Mouse (Mus musculus) gastrocnemius, postnatal 4 days (tissue): ENCODE measurements at regions not wholly inside any gene's neighbourhood (a gene's known extent, or its start where the extent isn't known, plus 50 kb on each side); places are given as distances from the start of the nearest gene placed in this dataset.
A peak's percentile ranks its signal among the peaks of the same experiment; 100 is the strongest.
"Not testable (repeated sequence)": the region's sequence is repeated elsewhere in the genome, so short reads cannot be mapped to it uniquely, and the experiment has no call there.

Source experiments
- DNase-seq, 2 experiments: peaks; one replicate each; pipeline ENCODE4 v3.0.0; 2021 to 2022; ENCODE audit warnings: low spot score in 2 of 2, mixed read lengths in 2 of 2

GRCm38 (mm10) chr10:91498543-91498942 lies 317.4 kb upstream of the Tmpo start:
- no peak for DNase-seq

- peak in 1 of 2 experiments; percentile 11 for DNase-seq
Measured at GRCm38 (mm10) chr10:91464691-91465090, 283.6 kb upstream of the Tmpo start.

GRCm38 (mm10) chr10:91447974-91448703 lies 267.0 kb upstream of the Tmpo start:
- no peak for DNase-seq

- DNase-seq: no peak
Measured at GRCm38 (mm10) chr10:91443321-91443720, 262.2 kb upstream of the Tmpo start.

GRCm38 (mm10) chr10:91440051-91440450 lies 258.9 kb upstream of the Tmpo start:
- no peak for DNase-seq

- DNase-seq: no peak
Measured at GRCm38 (mm10) chr10:91437917-91438316, 256.8 kb upstream of the Tmpo start.

- DNase-seq: no peak
Measured at GRCm38 (mm10) chr10:91436091-91436569, 255.0 kb upstream of the Tmpo start.

- DNase-seq: no peak
Measured at GRCm38 (mm10) chr10:91430281-91430680, 249.2 kb upstream of the Tmpo start.

- no peak for DNase-seq
Measured at GRCm38 (mm10) chr10:91426584-91426983, 245.5 kb upstream of the Tmpo start.

- not testable (repeated sequence) for DNase-seq
Measured at GRCm38 (mm10) chr10:91425625-91426385, 244.7 kb upstream of the Tmpo start.

GRCm38 (mm10) chr10:91424786-91425185 lies 243.7 kb upstream of the Tmpo start:
- DNase-seq: no peak

- no peak for DNase-seq
Measured at GRCm38 (mm10) chr10:91387255-91387654, 206.1 kb upstream of the Tmpo start.

GRCm38 (mm10) chr10:91384372-91384771 lies 203.3 kb upstream of the Tmpo start:
- DNase-seq: peak in 1 of 2 experiments; percentile 25

GRCm38 (mm10) chr10:91376683-91377082 lies 195.6 kb upstream of the Tmpo start:
- DNase-seq: no peak

- DNase-seq: no peak
Measured at GRCm38 (mm10) chr10:91367488-91367887, 186.4 kb upstream of the Tmpo start.

- no peak for DNase-seq
Measured at GRCm38 (mm10) chr10:91362587-91362986, 181.5 kb upstream of the Tmpo start.

- DNase-seq: no peak
Measured at GRCm38 (mm10) chr10:91361621-91362020, 180.5 kb upstream of the Tmpo start.

GRCm38 (mm10) chr10:91345465-91345864 lies 164.3 kb upstream of the Tmpo start:
- DNase-seq: no peak

- no peak for DNase-seq
Measured at GRCm38 (mm10) chr10:91342083-91342482, 161.0 kb upstream of the Tmpo start.

- no peak for DNase-seq
Measured at GRCm38 (mm10) chr10:91339361-91339760, 158.2 kb upstream of the Tmpo start.

- no peak for DNase-seq
Measured at GRCm38 (mm10) chr10:91326661-91327312, 145.7 kb upstream of the Tmpo start.

- DNase-seq: no peak
Measured at GRCm38 (mm10) chr10:91326144-91326655, 145.1 kb upstream of the Tmpo start.
